Mouse (Mus musculus): ENCODE measurements around the gene Cabcoco1.

DNA sequence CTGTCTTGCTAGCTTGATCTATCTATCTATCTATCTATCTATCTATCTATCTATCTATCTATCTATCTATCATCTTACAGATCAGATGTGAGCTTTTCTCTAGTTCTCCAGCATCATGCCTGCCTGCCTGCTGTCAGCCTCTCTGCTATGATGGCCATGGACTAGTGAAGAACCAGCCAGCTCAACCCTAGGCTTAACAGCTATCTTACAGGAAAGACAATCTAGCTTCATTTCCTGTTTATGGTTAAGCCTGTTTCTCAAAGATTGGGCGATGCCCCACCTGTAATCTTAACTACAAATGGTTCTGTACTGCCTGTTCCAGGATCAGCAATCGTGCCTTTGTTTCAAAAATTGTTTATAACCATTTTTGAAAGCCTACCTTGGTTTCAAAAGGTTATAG, 10.9 kb upstream of the Cabcoco1 start:
- TF ChIP-seq CTCF (IDR thresholded peaks at IDR 0.05; ENCODE audit: low read depth, low read length) (no peak), GATA1 (IDR thresholded peaks at IDR 0.05; ENCODE audit: borderline replicate concordance, low read length) (no peak), POLR2AphosphoS5 (IDR thresholded peaks at IDR 0.05; ENCODE audit: insufficient replicate concordance, low read depth, low read length) (no peak), TAL1 (conservative IDR thresholded peaks at IDR 0.05; ENCODE audit: low read depth, low read length) (no peak)

Data from G1E (cell line).